Mouse (Mus musculus) C2C12 (cell line): ENCODE measurements around the gene Oaz2.

Experiments used
- CTCF ChIP-seq: IDR thresholded peaks from one replicate; pipeline ENCODE4 v1.5.1; 2011; ENCODE audit not compliant: control insufficient read depth, insufficient read depth, insufficient read length
- MYOG ChIP-seq: IDR thresholded peaks from one replicate; pipeline ENCODE4 v1.6.1; 2011; ENCODE audit not compliant: control insufficient read depth, insufficient read length; ENCODE audit errors: extremely low read depth
- USF1 ChIP-seq: IDR thresholded peaks from one replicate; pipeline ENCODE4 v1.6.1; 2011; ENCODE audit warnings: low read depth, mild to moderate bottlenecking, control low read depth, moderate library complexity

DNA sequence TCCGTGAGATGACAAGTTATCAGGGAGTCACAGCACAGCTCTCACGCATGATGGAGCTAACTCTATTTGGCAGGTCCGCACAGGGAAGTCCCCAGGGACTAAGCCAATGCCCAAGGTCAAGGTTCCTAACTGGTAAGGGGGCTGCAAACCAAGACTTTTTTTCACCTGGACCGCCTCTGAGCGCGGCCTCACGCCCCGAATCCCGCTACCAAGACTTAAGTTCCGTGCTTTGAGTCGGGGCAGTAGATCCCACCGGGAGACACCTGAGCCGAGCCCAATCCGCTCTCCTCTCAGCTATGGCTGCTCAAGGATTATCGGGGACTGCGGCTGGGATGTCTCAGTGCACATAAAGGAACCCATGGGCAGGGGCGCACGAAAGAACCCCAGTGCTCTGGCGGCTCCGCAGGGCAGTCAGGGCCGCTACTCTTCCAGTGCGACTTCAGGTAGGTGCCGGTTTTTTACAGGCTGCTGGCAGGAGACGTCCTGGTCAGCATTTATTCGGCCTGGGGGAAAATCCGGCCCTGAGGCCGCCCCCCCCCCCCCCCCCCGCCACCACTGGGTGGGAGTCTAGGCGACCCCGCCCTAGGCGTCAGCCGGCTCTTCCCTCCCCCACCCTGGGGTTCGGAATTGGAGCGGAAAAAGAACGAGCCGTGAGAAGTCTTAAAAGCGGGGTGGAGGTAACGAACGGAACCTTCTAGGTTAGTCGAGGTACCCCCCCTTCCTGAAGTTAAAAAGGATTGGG is 38.6 kb upstream of the Oaz2 start, which contains the start of gene Rbpms2:
- TF ChIP-seq USF1, result no peak
- no peak for TF ChIP-seq MYOG
- TF ChIP-seq CTCF, result no peak
